Mouse (Mus musculus) stomach, postnatal 0 days (tissue): Measurements from ENCODE around the gene Mid1ip1. TPM values are rescaled to one million over a fixed set of nuclear protein-coding genes. Genes with fewer than 3 reads are reported as not detected.
A peak's percentile ranks its signal among the peaks of the same experiment; 100 is the strongest.

Experiments
- ATAC-seq: fragments of 200-750 bp; cut with Nextera tagmentation; 2 replicates; pipeline ENCODE4 v1.8.0; 2017; ENCODE audit not compliant: low FRiP score, low TSS enrichment
- DNase-seq: peaks from one replicate; pipeline ENCODE4 v3.0.0-alpha.2; 2016; ENCODE audit warnings: low spot score
- H3K27ac ChIP-seq: fragments of 300-500 bp; sonication (generic); replicated peaks from 2 replicates; pipeline ENCODE4 v1.5.1; 2014; ENCODE audit warnings: mild to moderate bottlenecking, control low read depth
- H3K27me3 ChIP-seq: fragments of 300-500 bp; sonication (generic); 2 replicates; pipeline ENCODE4 v1.6.1; 2014; ENCODE audit warnings: low read length; ENCODE audit not compliant: control insufficient read depth, insufficient read depth
- H3K36me3 ChIP-seq: fragments of 300-500 bp; sonication (generic); 2 replicates; pipeline ENCODE4 v1.6.1; 2014; ENCODE audit warnings: low read length, mixed read lengths; ENCODE audit not compliant: control insufficient read depth, insufficient read depth
- H3K4me1 ChIP-seq: fragments of 300-500 bp; sonication (generic); replicated peaks from 2 replicates; pipeline ENCODE4 v1.6.1; 2014; ENCODE audit warnings: antibody characterized with exemption; ENCODE audit not compliant: control insufficient read depth, insufficient read depth
- H3K4me2 ChIP-seq: fragments of 300-500 bp; sonication (generic); replicated peaks from 2 replicates; pipeline ENCODE4 v1.6.1; 2014; ENCODE audit warnings: low read depth, mild to moderate bottlenecking, control low read depth, moderate library complexity
- H3K4me3 ChIP-seq: fragments of 300-500 bp; sonication (generic); 2 replicates; pipeline ENCODE4 v1.5.1; 2014; ENCODE audit warnings: low read depth, low read length, control low read depth
- H3K9ac ChIP-seq: fragments of 300-500 bp; sonication (generic); 2 replicates; pipeline ENCODE4 v1.6.1; 2014; ENCODE audit warnings: mild to moderate bottlenecking, low read length, control low read depth, mixed read lengths
- H3K9me3 ChIP-seq: fragments of 300-500 bp; sonication (generic); 2 replicates; pipeline ENCODE4 v1.6.1; 2016; ENCODE audit warnings: low read length; ENCODE audit not compliant: control insufficient read depth
- CTCF ChIP-seq: IDR thresholded peaks from 2 replicates; pipeline ENCODE4 v1.5.1; 2016; ENCODE audit warnings: antibody characterized with exemption, low read depth, mild to moderate bottlenecking, moderate library complexity
- EP300 ChIP-seq: optimal IDR thresholded peaks from 2 replicates; pipeline ENCODE3; 2016; ENCODE audit warnings: antibody characterized with exemption
- WGBS: fragments of 180-500 bp; shearing (Covaris S2); extraction: QIAGEN DNeasy Blood & Tissue Kit; methylation state at CpG from one replicate; pipeline ENCODE4 v1.1.7; 2014; 5-methylcytosine and 5-hydroxymethylcytosine counted together
- polyA plus RNA-seq: library from polyadenylated mRNA; unstranded; fragments of >200 nt; fragmentation: Nextera tagmentation; extraction: Ambion mirVana; gene quantifications from 2 replicates; pipeline ENCODE4 v1.2.1, GENCODE M21; 2015

The Mid1ip1 gene
- 118 and 126 TPM in 2 replicates for polyA plus RNA-seq

GRCm38 (mm10) chrX:10714696-10715140, at the start of gene Mid1ip1:
TSS of gene Mid1ip1 (plus strand) at chrX:10715013.
- H3K9ac ChIP-seq = no peak within 1 kb of the TSS
- WGBS = 22% methylated on average over 12 of the region's 12 CpGs

GRCm38 (mm10) chrX:10694455-10695180, 20.2 kb upstream of the Mid1ip1 start:
- H3K9me3 ChIP-seq = no peaks in the 10 kb centered on the region
- no peaks in the 10 kb centered on the region for H3K4me1 ChIP-seq
- ATAC-seq (no peak), DNase-seq (no peak)
- H3K4me2 ChIP-seq = no peak overlapping the region
- 79% methylated on average over 5 of the region's 5 CpGs for WGBS
- no peaks in the 10 kb centered on the region for H3K36me3 ChIP-seq
- no peaks in the 10 kb centered on the region for H3K27me3 ChIP-seq
- no peak overlapping the region for H3K27ac ChIP-seq
- TF ChIP-seq EP300 = no peak
- TF ChIP-seq CTCF = no peak
- H3K4me3 ChIP-seq = no peak overlapping the region
- H3K9ac ChIP-seq = no peak overlapping the region

More at GRCm38 (mm10) chrX:10714696-10715140, at the start of gene Mid1ip1:
- DNase-seq = peak; percentile 88
- Histone ChIP-seq H3K27ac (peak within 1 kb of the TSS; percentile 40), H3K4me2 (peak within 1 kb of the TSS; percentile 32), H3K36me3 (no peaks in the 10 kb centered on the region), H3K9me3 (no peaks in the 10 kb centered on the region), H3K27me3 (no peaks in the 10 kb centered on the region), H3K4me1 (no peaks in the 10 kb centered on the region), H3K4me3 (peak within 1 kb of the TSS; percentile 18; the same call in 1 of the 2 replicates)
- no peak for TF ChIP-seq CTCF
- peak; percentile 75 for TF ChIP-seq EP300
- peak; percentile 76 for ATAC-seq

- Histone ChIP-seq H3K4me3 (no peak overlapping the region), H3K4me1 (no peaks in the 10 kb centered on the region), H3K4me2 (no peak overlapping the region), H3K36me3 (no peaks in the 10 kb centered on the region), H3K9me3 (no peaks in the 10 kb centered on the region), H3K27ac (no peak overlapping the region), H3K9ac (no peak overlapping the region), H3K27me3 (no peaks in the 10 kb centered on the region)
- DNase-seq (no peak), ATAC-seq (no peak)
- TF ChIP-seq EP300 = no peak
- no peak for TF ChIP-seq CTCF
- WGBS = 87% methylated on average over 3 of the region's 3 CpGs
Observed at GRCm38 (mm10) chrX:10706728-10707127, 8.1 kb upstream of the Mid1ip1 start.

DNA sequence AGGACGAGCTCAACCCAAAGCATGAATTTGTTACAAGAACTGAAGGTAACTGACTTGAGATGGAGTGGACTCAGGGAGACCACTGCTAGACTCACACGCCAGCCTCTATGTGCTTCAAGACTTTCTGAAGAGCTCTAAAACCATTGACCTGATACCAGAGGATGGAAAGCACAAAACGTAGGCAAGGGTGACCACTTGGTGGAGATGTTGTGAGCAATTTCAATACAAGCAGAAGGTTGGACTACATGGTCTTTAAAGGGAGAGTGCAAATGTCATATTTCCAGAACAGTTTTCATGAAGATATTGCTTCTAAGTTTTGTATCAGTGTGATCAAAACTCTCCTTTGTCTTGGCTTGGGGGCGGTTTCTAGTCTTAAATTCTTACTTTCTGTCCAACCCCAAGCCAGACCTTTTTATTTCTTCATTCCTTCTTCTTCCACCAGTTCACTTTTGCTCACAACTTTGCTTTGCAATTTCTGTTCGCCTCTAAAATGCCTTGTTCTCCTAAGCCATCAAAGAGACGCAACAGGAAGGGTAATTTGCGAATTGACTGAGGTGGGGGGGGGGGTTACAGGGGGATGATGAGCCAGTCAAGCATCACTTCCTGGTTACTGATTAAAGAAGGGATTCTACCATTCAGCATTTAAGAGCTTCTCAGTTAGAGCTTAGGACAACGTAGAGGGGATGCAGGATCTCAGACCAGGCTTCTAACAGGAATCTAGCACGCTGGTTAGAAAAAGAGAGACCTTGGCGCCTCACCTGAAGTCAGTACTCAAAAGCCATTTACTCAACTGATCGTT, 775 bp upstream of the Mid1ip1 start:
- H3K4me1 ChIP-seq = no peaks in the 10 kb centered on the region
- H3K9ac ChIP-seq = no peak overlapping the region
- ATAC-seq (no peak), DNase-seq (no peak)
- no peaks in the 10 kb centered on the region for H3K27me3 ChIP-seq
- WGBS = 37% methylated on average over 11 of the region's 11 CpGs
- no peaks in the 10 kb centered on the region for H3K9me3 ChIP-seq
- H3K36me3 ChIP-seq = no peaks in the 10 kb centered on the region
- peak overlapping the region; percentile 35 for H3K27ac ChIP-seq
- H3K4me2 ChIP-seq = peak overlapping the region; percentile 32; the same call in 1 of the 2 replicates
- H3K4me3 ChIP-seq = peak overlapping the region; percentile 2; the same call in 1 of the 2 replicates
- no peak for TF ChIP-seq EP300
- peak; percentile 68 for TF ChIP-seq CTCF

- WGBS = 9% methylated on average over 50 of the region's 50 CpGs
- Histone ChIP-seq H3K27me3 (no peaks in the 10 kb centered on the region), H3K36me3 (no peaks in the 10 kb centered on the region), H3K9me3 (no peaks in the 10 kb centered on the region), H3K4me2 (peak overlapping the region; percentile 58), H3K4me3 (peak overlapping the region; percentile 59), H3K27ac (peak overlapping the region; percentile 92), H3K4me1 (no peaks in the 10 kb centered on the region), H3K9ac (peak overlapping the region; percentile 73)
- peak; percentile 92 for DNase-seq
- peak; percentile 95 for ATAC-seq
- no peak for TF ChIP-seq EP300
Observed at GRCm38 (mm10) chrX:10716917-10717763, 2.3 kb downstream of the Mid1ip1 start.
